Mouse (Mus musculus) heart, postnatal 25 days (tissue): Measurements from ENCODE around the gene Cldn9. TPM values are rescaled to one million over a fixed set of nuclear protein-coding genes. Genes with fewer than 3 reads are reported as not detected.
A peak's percentile ranks its signal among the peaks of the same experiment; 100 is the strongest.

ENCODE experiments used
- DNase-seq: peaks from one replicate; pipeline ENCODE4 v3.0.0; 2022; ENCODE audit warnings: low spot score
- intact Hi-C: fragments of 180-260 bp; cut with DNase I; formaldehyde crosslinking; loops from one replicate; pipeline ENCODE4 v1.15.1; 2025
- total RNA-seq, 2 experiments: library from RNA; stranded (reverse); gene quantifications; 2 replicates each; pipeline ENCODE4 v1.2.3; 2021

The Cldn9 gene
- total RNA-seq, 2 experiments from 2014 or later: not detected

GRCm38 (mm10) chr17:23682530-23682929 lies 1.3 kb downstream of the Cldn9 start:
- no peak for DNase-seq
- intact Hi-C loops: no loop called here

GRCm38 (mm10) chr17:23682092-23682491 lies 1.7 kb downstream of the Cldn9 start:
- no peak for DNase-seq
- intact Hi-C loops: no loop called here

GRCm38 (mm10) chr17:23681086-23681485 lies 2.7 kb downstream of the Cldn9 start:
- no peak for DNase-seq
- intact Hi-C loops: no loop called here

- DNase-seq: no peak
- intact Hi-C loops: no loop called here
These were observed 3.5 kb downstream of the Cldn9 start for GRCm38 (mm10) chr17:23680336-23680735.

GRCm38 (mm10) chr17:23679127-23679835 lies 4.5 kb downstream of the Cldn9 start, which contains the start of gene Cldn6:
Gene Cldn6, plus strand, starts transcription at chr17:23679249.
- DNase-seq: no peak
- intact Hi-C loops: loop anchor here (1.0 kb wide), 1 partner anchor 46 kb away; no protein-coding TSS in a partner anchor

- peak; percentile 82 for DNase-seq
- intact Hi-C loops: loop anchor here (1.0 kb wide), 1 partner anchor 22 kb away; no protein-coding TSS in a partner anchor
These were observed 6.6 kb downstream of the Cldn9 start, which contains the start of gene Tnfrsf12a for GRCm38 (mm10) chr17:23677236-23677679. Gene Tnfrsf12a, minus strand, starts transcription at chr17:23677468.

GRCm38 (mm10) chr17:23676473-23677031 lies 7.3 kb downstream of the Cldn9 start:
- peak; percentile 29 for DNase-seq
- intact Hi-C loops: loop anchor here (1.0 kb wide), 1 partner anchor 23 kb away; no protein-coding TSS in a partner anchor

- peak; percentile 45 for DNase-seq
- intact Hi-C loops: no loop called here
These were observed 8.1 kb downstream of the Cldn9 start for GRCm38 (mm10) chr17:23675564-23676281.

GRCm38 (mm10) chr17:23675127-23675526 lies 8.7 kb downstream of the Cldn9 start:
- intact Hi-C loops: no loop called here

GRCm38 (mm10) chr17:23674271-23674952 lies 9.4 kb downstream of the Cldn9 start:
- no peak for DNase-seq
- intact Hi-C loops: loop anchor here (5.0 kb wide), 1 partner anchor 112 kb away; the partner anchor contains the start of gene Zfp213

More at GRCm38 (mm10) chr17:23675127-23675526, 8.7 kb downstream of the Cldn9 start:
- DNase-seq: peak; percentile 61

- DNase-seq: peak; percentile 89
- intact Hi-C loops: loop anchor here (5.0 kb wide), 1 partner anchor 111 kb away; the partner anchor contains the start of gene Zfp213
These were observed 10.3 kb downstream of the Cldn9 start, which contains the start of the genes Hcfc1r1 and Thoc6 for GRCm38 (mm10) chr17:23673424-23674073. Gene Hcfc1r1, plus strand, starts transcription at chr17:23673596. Gene Thoc6, minus strand, starts transcription at chr17:23673882.

GRCm38 (mm10) chr17:23672761-23673160 lies 11.1 kb downstream of the Cldn9 start:
- intact Hi-C loops: loop anchor here (5.0 kb wide), 1 partner anchor 110 kb away; the partner anchor contains the start of gene Zfp213
- no peak for DNase-seq

GRCm38 (mm10) chr17:23671519-23671918 lies 12.3 kb downstream of the Cldn9 start:
- intact Hi-C loops: loop anchor here (5.0 kb wide), 1 partner anchor 109 kb away; the partner anchor contains the start of gene Zfp213
- no peak for DNase-seq

- no peak for DNase-seq
- intact Hi-C loops: loop anchor here (5.0 kb wide), 1 partner anchor 108 kb away; the partner anchor contains the start of gene Zfp213
These were observed 13.2 kb downstream of the Cldn9 start for GRCm38 (mm10) chr17:23670516-23671074.

GRCm38 (mm10) chr17:23665511-23665910 lies 18.3 kb downstream of the Cldn9 start:
- intact Hi-C loops: no loop called here
- no peak for DNase-seq

GRCm38 (mm10) chr17:23664556-23665021 lies 19.2 kb downstream of the Cldn9 start:
- DNase-seq: no peak
- intact Hi-C loops: no loop called here

- no peak for DNase-seq
- intact Hi-C loops: loop anchor here (1.0 kb wide), 1 partner anchor 44 kb away; no protein-coding TSS in a partner anchor
These were observed 22.3 kb downstream of the Cldn9 start for GRCm38 (mm10) chr17:23661526-23661925.

GRCm38 (mm10) chr17:23660876-23661200 lies 23.0 kb downstream of the Cldn9 start:
- intact Hi-C loops: loop anchor here (1.0 kb wide), 1 partner anchor 44 kb away; no protein-coding TSS in a partner anchor
- DNase-seq: no peak
